Mouse (Mus musculus) stomach, postnatal 0 days (tissue): Measurements from ENCODE around the gene Raly.

Experiments
- CTCF ChIP-seq: IDR thresholded peaks from 2 replicates; pipeline ENCODE4 v1.5.1; 2016; ENCODE audit warnings: antibody characterized with exemption, low read depth, mild to moderate bottlenecking, moderate library complexity
- EP300 ChIP-seq: optimal IDR thresholded peaks from 2 replicates; pipeline ENCODE3; 2016; ENCODE audit warnings: antibody characterized with exemption

GRCm38 (mm10) chr2:154905796-154906195 lies 114.9 kb downstream of the Raly start:
- TF ChIP-seq CTCF: no peak
- TF ChIP-seq EP300: no peak
